ENCODE assay signal across 10 mouse cellular contexts in genomic region chr9:65577511-65578196, GRCm38 (mm10). TPM values are rescaled to one million over a fixed set of nuclear protein-coding genes. Genes with fewer than 3 reads are reported as not detected.
DNase-seq lines count a peak whose midpoint lies in the region; ATAC-seq and TF ChIP-seq lines count a peak whose summit lies in the region.
"Had no signal": no experiment of that assay in that cellular context is flagged by ENCODE, and none has a peak within 500 bp of the region (broad histone marks: within the 10 kb centered on the region; RNA-seq: fewer than 3 reads in every experiment).

No protein-coding gene starts in this region.

- no peak for TF ChIP-seq CTCF in kidney, adult 2 months (conservative IDR thresholded peaks at IDR 0.05; ENCODE audit: insufficient read depth, insufficient read length, low read depth, low read length)
- peak in 1 of 2 experiments; percentile 57; a peak in 2 of 4 replicates for TF ChIP-seq CTCF in CH12.LX (conservative IDR thresholded peaks at IDR 0.05 in 1 of 2, IDR thresholded peaks at IDR 0.05 in 1 of 2; ENCODE audit: low read depth in 2 of 2, low read length in 2 of 2)

- H3K27me3 ChIP-seq in kidney, adult 2 months (replicated peaks; ENCODE audit: control insufficient read depth, insufficient read depth, low read length), result no peaks in the 10 kb centered on the region
- H3K27me3 ChIP-seq in CH12.LX (replicated peaks), result no peaks in the 10 kb centered on the region
- no peaks in the 10 kb centered on the region for H3K27me3 ChIP-seq in limb, embryonic 13.5 days

- no peak for DNase-seq in kidney, adult 2 months
- no peak for DNase-seq in kidney, postnatal 25 days
- peak; percentile 73 for DNase-seq in 416B (ENCODE audit: low read depth)
- DNase-seq in CH12.LX (ENCODE audit: extremely low read depth), result peak; percentile 30
- no peak for DNase-seq in right cerebral cortex, postnatal 25 days
- DNase-seq in T-cell, adult 2 months (ENCODE audit: low spot score), result no peak
- DNase-seq: kidney, postnatal 36 days had no signal

- dilution Hi-C loops in CH12.LX (cut with MboI; ENCODE audit: extremely low pct_ligation_motif_present, extremely low pct_unique_long_range_greater_than_20kb, low sequenced_read_pairs), result no loop called here

- H3K4me2 ChIP-seq in CH12.LX (ENCODE audit: insufficient read depth, low read depth, poor library complexity, severe bottlenecking), result peak overlapping the region; percentile 75
- H3K4me2 ChIP-seq in limb, embryonic 13.5 days (replicated peaks), result peak overlapping the region; percentile 78; the same call in 1 of the 2 replicates

- 92% methylated on average over 4 of the region's 4 CpGs for WGBS in kidney, adult 2 months
- 88% methylated on average over 4 of the region's 4 CpGs for WGBS in limb, embryonic 13.5 days

- H3K4me1 ChIP-seq in kidney, adult 2 months (ENCODE audit: control insufficient read depth, insufficient read depth, low read length), result peaks cover 6% of the 10 kb centered on the region; the same call in 1 of the 2 replicates
- peaks cover 15 to 52% of the 10 kb centered on the region in 2 experiments for H3K4me1 ChIP-seq in CH12.LX (ENCODE audit: control insufficient read depth in 1 of 2, insufficient read depth in 2 of 2)
- peaks cover 55% of the 10 kb centered on the region for H3K4me1 ChIP-seq in limb, embryonic 13.5 days

- peaks cover 47% of the 10 kb centered on the region for H3K79me2 ChIP-seq in CH12.LX (replicated peaks; ENCODE audit: control insufficient read depth, extremely low read depth, insufficient read depth, poor library complexity, severe bottlenecking)

- H3K36me3 ChIP-seq in kidney, adult 2 months (ENCODE audit: control insufficient read depth, insufficient read depth, low read length), result no peaks in the 10 kb centered on the region
- peaks cover 8 to 14% of the 10 kb centered on the region in 2 experiments for H3K36me3 ChIP-seq in CH12.LX (replicated peaks in 1 of 2; ENCODE audit: control insufficient read depth in 1 of 2, insufficient read depth in 1 of 2, low read length in 1 of 2)
- peaks cover 4% of the 10 kb centered on the region; the same call in 1 of the 2 replicates for H3K36me3 ChIP-seq in limb, embryonic 13.5 days

- H3K4me3 ChIP-seq in kidney, adult 2 months (ENCODE audit: insufficient read depth, low read depth, low read length), result peak overlapping the region; percentile 25; the same call in 1 of the 2 replicates
- H3K4me3 ChIP-seq in CH12.LX (replicated peaks in 1 of 3; ENCODE audit: low read depth in 2 of 3, low read length in 2 of 3, poor library complexity in 1 of 3), result peak overlapping the region; percentile 82 to 83 (median 82)
- no peak overlapping the region for H3K4me3 ChIP-seq in limb, embryonic 13.5 days

- no peak for ATAC-seq in limb, embryonic 13.5 days (ENCODE audit: low FRiP score, low read depth)

- TF ChIP-seq EP300 in CH12.LX (IDR thresholded peaks at IDR 0.05; ENCODE audit: low read length), result no peak

- in situ Hi-C loops in CH12.LX (cut with MboI; ENCODE audit: low pct_ligation_motif_present, low pct_unique_long_range_greater_than_20kb, low sequenced_read_pairs), result loop anchor here (5.0 kb wide), 1 partner anchor 40 kb away; no protein-coding TSS in a partner anchor

- TF ChIP-seq RAD21 in CH12.LX (IDR thresholded peaks at IDR 0.05; ENCODE audit: low read depth, low read length), result peak; percentile 47

- no peak for TF ChIP-seq POLR2A in kidney, adult 2 months (IDR thresholded peaks at IDR 0.05; ENCODE audit: low read depth, low read length)
- no peak for TF ChIP-seq POLR2A in CH12.LX (IDR thresholded peaks at IDR 0.05; ENCODE audit: low read depth, low read length)

- peak overlapping the region; percentile 91; the same call in 1 of the 2 replicates for H3K9ac ChIP-seq in CH12.LX (ENCODE audit: insufficient read depth, low read depth)
- H3K9ac ChIP-seq in limb, embryonic 13.5 days, result peak overlapping the region; percentile 48; the same call in 1 of the 2 replicates

- H3K9me3 ChIP-seq in CH12.LX (replicated peaks; ENCODE audit: low read length), result no peaks in the 10 kb centered on the region
- H3K9me3 ChIP-seq in limb, embryonic 13.5 days, result no peaks in the 10 kb centered on the region

- H3K27ac ChIP-seq in kidney, adult 2 months (ENCODE audit: insufficient read depth, low read depth, low read length), result no peak overlapping the region
- peak overlapping the region; percentile 80; the same call in 1 of the 2 replicates for H3K27ac ChIP-seq in CH12.LX (ENCODE audit: insufficient read depth, low read depth)
- H3K27ac ChIP-seq in limb, embryonic 13.5 days, result no peak overlapping the region; the same call in 1 of the 2 replicates

TF ChIP-seq in CH12.LX, 34 proteins besides CTCF, POLR2A, EP300 and RAD21:
- TF ChIP-seq CHD2 (IDR thresholded peaks at IDR 0.05; ENCODE audit: low read length) (no peak), MYC (IDR thresholded peaks at IDR 0.05; ENCODE audit: low read depth, low read length) (no peak), MAZ (IDR thresholded peaks at IDR 0.05; ENCODE audit: low read depth, low read length) (no peak), CHD1 (IDR thresholded peaks at IDR 0.05; ENCODE audit: low read depth, low read length) (0 out of 2 replicates have a peak, but pooled peaks have one; percentile 36), E2F4 (IDR thresholded peaks at IDR 0.05; ENCODE audit: insufficient replicate concordance, low read depth, low read length) (no peak), SMC3 (IDR thresholded peaks at IDR 0.05; ENCODE audit: low read depth, low read length) (peak; percentile 58), ZMIZ1 (IDR thresholded peaks at IDR 0.05; ENCODE audit: low read depth, low read length) (no peak), MXI1 (IDR thresholded peaks at IDR 0.05; ENCODE audit: low read depth, low read length) (peak; percentile 40; the same call in 1 of the 2 replicates), SIN3A (IDR thresholded peaks at IDR 0.05; ENCODE audit: low read length) (peak; percentile 55; the same call in 1 of the 2 replicates)
TF ChIP-seq in CH12.LX: peak in this region for 4.

RNA-seq across cellular contexts. Expression of gene Plekho2, which starts 2.2 kb away (rescaled TPM):
- 9.8 and 10.4 TPM in 2 replicates for polyA plus RNA-seq in kidney, adult 2 months (2012; rRNA removed)
- total RNA-seq in CH12.LX (2012; rRNA removed) (13.9 and 16.8 TPM in 2 replicates), CH12.LX (2014; rRNA removed) (7.2 and 7.9 TPM in 2 replicates)
- polyA plus RNA-seq in CH12.LX (2012; ENCODE audit: insufficient read length, low read depth), result 33.8 and 37.1 TPM in 2 replicates
- 13.9 and 16.2 TPM in 2 replicates for polyA plus RNA-seq in limb, embryonic 13.5 days (2015; fragmentation: Nextera tagmentation; extraction: Ambion mirVana)

RNA-seq across cellular contexts. Expression of gene Pif1, which starts 9.3 kb away (rescaled TPM):
- 0.08 and 0.11 TPM in 2 replicates for polyA plus RNA-seq in kidney, adult 2 months (2012; rRNA removed)
- total RNA-seq in CH12.LX (2012; rRNA removed) (12.2 and 15.7 TPM in 2 replicates), CH12.LX (2014; rRNA removed) (11.2 and 13.3 TPM in 2 replicates)
- 12.3 and 14.5 TPM in 2 replicates for polyA plus RNA-seq in CH12.LX (2012; ENCODE audit: insufficient read length, low read depth)
- 15.1 and 16.0 TPM in 2 replicates for polyA plus RNA-seq in limb, embryonic 13.5 days (2015; fragmentation: Nextera tagmentation; extraction: Ambion mirVana)
- total RNA-seq: gastrocnemius, adult 18-20 months had no signal

RNA-seq across cellular contexts. Expression of gene Rbpms2, which starts 51.8 kb away (rescaled TPM):
- polyA plus RNA-seq in kidney, adult 2 months (2012; rRNA removed), result 257 and 303 TPM in 2 replicates
- 0.13 TPM in 1 of 2 replicates, not detected in the other for total RNA-seq in CH12.LX (2012; rRNA removed)
- total RNA-seq in CH12.LX (2014; rRNA removed), result not detected in 2 replicates
- 0.34 and 0.95 TPM in 2 replicates for polyA plus RNA-seq in CH12.LX (2012; ENCODE audit: insufficient read length, low read depth)
- polyA plus RNA-seq in limb, embryonic 13.5 days (2015; fragmentation: Nextera tagmentation; extraction: Ambion mirVana), result 15.3 and 16.1 TPM in 2 replicates

RNA-seq across cellular contexts. Expression of gene Ankdd1a, which starts 57.7 kb away (rescaled TPM):
- 0.06 and 0.16 TPM in 2 replicates for polyA plus RNA-seq in kidney, adult 2 months (2012; rRNA removed)
- not detected in 2 replicates for total RNA-seq in CH12.LX (2012; rRNA removed)
- not detected in 2 replicates for total RNA-seq in CH12.LX (2014; rRNA removed)
- polyA plus RNA-seq in CH12.LX (2012; ENCODE audit: insufficient read length, low read depth), result not detected in 2 replicates
- polyA plus RNA-seq in limb, embryonic 13.5 days (2015; fragmentation: Nextera tagmentation; extraction: Ambion mirVana), result not detected in 2 replicates
- total RNA-seq: gastrocnemius, adult 18-20 months had no signal
- polyA plus RNA-seq: embryonic facial prominence, embryonic 11.5 days had no signal

Comparison
In these comparisons a context has a peak if more than half of its experiments do, and no peak if none do; other contexts are left out.
1. DNase-seq: peak in 416B (single experiment) and CH12.LX (single experiment); none in kidney, adult 2 months (single experiment), kidney, postnatal 25 days (0 of 2), right cerebral cortex, postnatal 25 days (single experiment) and T-cell, adult 2 months (single experiment).
2. RNA of gene Pif1, which starts 9.3 kb away (polyA plus RNA-seq): 15.1 to 16.0 TPM in limb, embryonic 13.5 days and 12.3 to 14.5 TPM in CH12.LX; 0.08 to 0.11 TPM in kidney, adult 2 months; every median in the first group is over 10 times any median in the second.
3. RNA of gene Rbpms2, which starts 51.8 kb away (polyA plus RNA-seq): 257 to 303 TPM in kidney, adult 2 months; 15.3 to 16.1 TPM in limb, embryonic 13.5 days and 0.34 to 0.95 TPM in CH12.LX; every median in the first group is over 10 times any median in the second.